Mouse (Mus musculus) embryonic facial prominence, embryonic 11.5 days (tissue): ENCODE results near the gene Rnf123. TPM values are rescaled to one million over a fixed set of nuclear protein-coding genes. Genes with fewer than 3 reads are reported as not detected.

Source experiments
- ATAC-seq: fragments of 200-750 bp; cut with Nextera tagmentation; replicated peaks from 2 replicates; pipeline ENCODE4 v1.8.0; 2017; ENCODE audit warnings: low read depth; ENCODE audit not compliant: insufficient number of reproducible peaks, low FRiP score, low TSS enrichment
- DNase-seq: peaks from one replicate; pipeline ENCODE4 v3.0.0-alpha.2; 2015; ENCODE audit warnings: low spot score
- H3K27ac ChIP-seq: fragments of 300-500 bp; sonication (generic); replicated peaks from 2 replicates; pipeline ENCODE4 v1.5.1; 2014; ENCODE audit warnings: mild to moderate bottlenecking, low read depth, low read length, control low read depth
- H3K27me3 ChIP-seq: fragments of 300-500 bp; sonication (generic); 2 replicates; pipeline ENCODE4 v1.6.1; 2014; ENCODE audit warnings: mild to moderate bottlenecking, low read length, moderate library complexity, mixed read lengths; ENCODE audit not compliant: control insufficient read depth, insufficient read depth
- H3K36me3 ChIP-seq: fragments of 300-500 bp; sonication (generic); replicated peaks from 2 replicates; pipeline ENCODE4 v1.6.1; 2014; ENCODE audit warnings: low read depth, mild to moderate bottlenecking, low read length, moderate library complexity, mixed read lengths; ENCODE audit not compliant: control insufficient read depth, insufficient read depth
- H3K4me1 ChIP-seq: fragments of 300-500 bp; sonication (generic); 2 replicates; pipeline ENCODE4 v1.6.1; 2014; ENCODE audit warnings: low read length, mixed read lengths; ENCODE audit not compliant: control insufficient read depth, insufficient read depth
- H3K4me2 ChIP-seq: fragments of 300-500 bp; sonication (generic); 2 replicates; pipeline ENCODE4 v1.6.1; 2014; ENCODE audit warnings: low read depth, mild to moderate bottlenecking, control low read depth, low read length, moderate library complexity
- H3K4me3 ChIP-seq: fragments of 300-500 bp; sonication (generic); 2 replicates; pipeline ENCODE4 v1.5.1; 2014; ENCODE audit warnings: low read depth, low read length, control low read depth
- H3K9ac ChIP-seq: fragments of 300-500 bp; sonication (generic); replicated peaks from 2 replicates; pipeline ENCODE4 v1.6.1; 2014; ENCODE audit warnings: mild to moderate bottlenecking, control low read depth, low read length
- H3K9me3 ChIP-seq: fragments of 300-500 bp; sonication (generic); replicated peaks from 2 replicates; pipeline ENCODE4 v1.6.1; 2016; ENCODE audit warnings: mild to moderate bottlenecking, low read length, inconsistent platforms, mixed read lengths; ENCODE audit not compliant: control insufficient read depth
- WGBS: fragments of 180-500 bp; shearing (Covaris S2); extraction: QIAGEN DNeasy Blood & Tissue Kit; methylation state at CpG from one replicate; pipeline ENCODE4 v1.1.7; 2014; 5-methylcytosine and 5-hydroxymethylcytosine counted together
- microRNA-seq: library from miRNA; unstranded; fragments of <30 nt; microRNA quantifications from one replicate; pipeline ENCODE4, GENCODE M21; 2016; ENCODE audit warnings: borderline number of aligned reads
- polyA plus RNA-seq: library from polyadenylated mRNA; unstranded; fragments of >200 nt; fragmentation: Nextera tagmentation; extraction: Ambion mirVana; gene quantifications from 2 replicates; pipeline ENCODE4 v1.2.1, GENCODE M21; 2014

The Rnf123 gene
- polyA plus RNA-seq, 1 experiment from 2014 or later = 22.0 TPM

DNA sequence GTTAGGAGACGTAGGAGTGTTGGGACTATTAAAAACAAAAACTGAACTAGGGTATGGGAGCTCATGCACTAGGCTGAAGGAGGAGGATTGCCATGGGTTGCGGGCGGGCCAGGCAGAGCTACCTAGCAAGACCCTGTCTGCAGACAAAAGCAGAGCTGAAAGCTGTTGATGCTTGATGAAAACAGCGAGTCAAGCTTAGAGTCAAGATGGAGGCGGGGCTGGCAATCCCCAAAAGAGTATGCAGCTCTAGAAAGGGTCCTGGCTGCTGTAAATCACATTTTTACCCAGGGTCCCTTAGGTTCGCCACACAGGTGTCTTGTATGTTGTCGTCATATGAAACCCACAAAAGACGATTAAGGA is 79.6 kb downstream of the Rnf123 start:
- DNase-seq = peak; percentile 19
- Histone ChIP-seq H3K4me3 (peak overlapping the region; percentile 88), H3K9me3 (no peaks in the 10 kb centered on the region), H3K4me1 (no peaks in the 10 kb centered on the region), H3K4me2 (peak overlapping the region; percentile 54), H3K9ac (peak overlapping the region; percentile 94), H3K27me3 (no peaks in the 10 kb centered on the region), H3K27ac (no peak overlapping the region), H3K36me3 (no peaks in the 10 kb centered on the region)
- no peak for ATAC-seq
- WGBS = 18% methylated on average over 8 of the region's 8 CpGs

DNA sequence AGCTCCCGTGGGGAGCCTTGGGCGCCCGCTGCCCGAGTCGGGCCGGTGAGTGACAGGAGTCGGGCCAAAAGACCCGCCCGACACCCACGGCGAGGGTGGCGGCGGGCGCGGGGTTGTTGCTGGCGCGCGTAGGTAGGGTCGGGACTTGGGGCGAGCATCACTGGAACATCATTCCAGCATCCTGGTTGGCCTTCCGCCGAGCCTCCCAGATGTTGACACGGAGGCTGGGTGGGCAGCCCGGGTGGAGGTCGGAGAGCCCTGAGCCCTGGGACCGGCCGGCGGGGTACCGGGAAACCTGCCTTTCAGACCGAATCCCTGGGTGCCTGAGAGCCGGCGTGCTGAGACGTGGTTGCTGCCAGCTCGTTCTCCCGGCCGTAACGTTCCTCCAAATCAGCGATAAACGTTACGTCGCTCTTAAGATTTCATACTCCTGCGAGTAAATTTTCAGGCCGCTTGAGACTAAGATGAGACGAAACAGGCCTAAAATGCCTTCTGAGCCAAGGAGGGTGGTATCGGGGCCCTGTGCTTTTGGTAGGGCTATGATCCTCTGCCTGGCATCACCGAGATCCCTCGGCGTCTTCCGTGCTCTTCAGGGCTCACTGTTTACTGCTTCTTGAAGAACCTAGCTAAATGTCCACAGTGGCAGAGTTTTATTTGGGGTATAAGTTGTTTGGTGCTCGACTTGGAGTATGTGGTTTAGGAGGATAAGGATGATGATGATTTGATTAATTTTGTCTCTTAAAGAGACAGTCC is 80.2 kb downstream of the Rnf123 start:
- ATAC-seq (no peak; the same call in 1 of the 2 replicates), DNase-seq (no peak)
- no peaks in the 10 kb centered on the region for H3K27me3 ChIP-seq
- H3K9me3 ChIP-seq = no peaks in the 10 kb centered on the region
- H3K27ac ChIP-seq = peak overlapping the region; percentile 65
- under 1% methylated on average over 50 of the region's 50 CpGs for WGBS
- H3K4me1 ChIP-seq = no peaks in the 10 kb centered on the region
- peak overlapping the region; percentile 54 for H3K4me2 ChIP-seq
- peak overlapping the region; percentile 94 for H3K9ac ChIP-seq
- H3K4me3 ChIP-seq = peak overlapping the region; percentile 88
- H3K36me3 ChIP-seq = no peaks in the 10 kb centered on the region

DNA sequence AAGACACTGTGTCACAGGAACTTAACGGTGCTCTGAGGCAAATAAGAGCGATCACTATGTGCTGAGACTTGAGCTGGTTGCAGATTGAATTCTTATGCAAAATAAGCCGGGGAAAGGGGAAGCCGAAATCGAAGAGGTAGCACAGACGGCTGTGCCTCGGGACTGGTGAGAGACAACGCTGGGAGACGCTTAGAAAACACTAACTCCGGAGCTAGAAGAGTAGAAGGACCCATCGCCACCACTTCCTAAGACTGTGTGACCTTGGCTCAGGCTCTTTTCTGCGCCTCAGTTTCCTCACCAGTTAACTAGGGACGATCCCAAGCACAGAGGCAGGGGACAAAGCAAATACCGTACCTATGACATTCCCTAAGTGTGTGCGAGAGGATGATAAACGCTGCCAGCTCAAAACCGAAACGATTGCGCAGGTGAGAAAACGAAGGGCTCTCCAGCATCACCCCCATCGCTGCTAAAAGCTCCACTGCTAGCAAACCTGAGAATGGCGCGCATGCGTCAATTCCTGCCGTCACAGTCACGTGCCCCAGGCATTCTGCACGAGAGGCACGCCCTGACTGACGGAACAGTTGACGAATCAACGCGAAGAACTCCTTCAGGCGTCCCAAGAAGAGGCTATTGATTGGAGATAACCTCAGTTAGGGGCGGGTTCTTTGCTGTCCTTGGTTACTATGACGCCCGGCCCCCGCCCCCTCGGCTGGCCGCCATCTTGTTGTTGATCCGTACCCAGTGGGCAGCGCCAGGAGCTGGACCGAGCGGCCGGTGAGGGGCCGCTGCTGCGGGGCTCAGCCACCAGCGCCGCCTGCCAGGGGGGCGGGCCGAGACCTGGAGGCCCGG is 81.0 kb downstream of the Rnf123 start, which contains the start of gene Ip6k1:
Ip6k1 (plus strand) TSS at position 580 of the 849 bp plus-strand sequence.
- peak within 1 kb of the TSS; percentile 94 for H3K9ac ChIP-seq
- no peaks in the 10 kb centered on the region for H3K27me3 ChIP-seq
- H3K9me3 ChIP-seq = no peaks in the 10 kb centered on the region
- peak within 1 kb of the TSS; percentile 65 for H3K27ac ChIP-seq
- H3K36me3 ChIP-seq = no peaks in the 10 kb centered on the region
- H3K4me3 ChIP-seq = peak within 1 kb of the TSS; percentile 88
- DNase-seq (peak; percentile 100), ATAC-seq (peak; percentile 99)
- H3K4me2 ChIP-seq = peak within 1 kb of the TSS; percentile 74
- WGBS = under 1% methylated on average over 51 of the region's 51 CpGs
- no peaks in the 10 kb centered on the region for H3K4me1 ChIP-seq

Small RNAs within 50 kb of the gene (microRNA-seq; reads per million reads assigned to microRNA genes)
- gene Gm47303 = not detected
- not detected for gene Mir7088

Other genes starting within 250 kb of the Rnf123 start
- gene Rbm6, start 210.1 kb downstream of the Rnf123 start, polyA plus RNA-seq = 96.7 and 101 TPM in 2 replicates
- gene Mon1a, start 195.2 kb downstream of the Rnf123 start, polyA plus RNA-seq = 11.5 and 12.5 TPM in 2 replicates
- gene Mst1r, start 176.5 kb downstream of the Rnf123 start, polyA plus RNA-seq = 0.49 and 0.79 TPM in 2 replicates
- gene Actl11, start 154.9 kb downstream of the Rnf123 start, polyA plus RNA-seq = not detected in 2 replicates
- 3.5 and 4.3 TPM in 2 replicates for gene Camkv, start 147.7 kb downstream of the Rnf123 start, polyA plus RNA-seq
- 34.2 and 34.8 TPM in 2 replicates for gene Traip, start 133.2 kb downstream of the Rnf123 start, polyA plus RNA-seq
- 12.2 and 13.2 TPM in 2 replicates for gene Uba7, start 107.8 kb downstream of the Rnf123 start, polyA plus RNA-seq
- gene Gm20661, start 100.3 kb downstream of the Rnf123 start, polyA plus RNA-seq = 4.0 and 4.5 TPM in 2 replicates
- 101 and 108 TPM in 2 replicates for gene Inka1, start 97.5 kb downstream of the Rnf123 start, polyA plus RNA-seq
- 7.6 and 10.2 TPM in 2 replicates for gene Cdhr4, start 90.8 kb downstream of the Rnf123 start, polyA plus RNA-seq
- 0.14 and 0.59 TPM in 2 replicates for gene Gm20662, start 87.0 kb downstream of the Rnf123 start, polyA plus RNA-seq
- 28.0 and 30.1 TPM in 2 replicates for gene Ip6k1, start 80.8 kb downstream of the Rnf123 start, polyA plus RNA-seq
- 19.2 and 19.9 TPM in 2 replicates for gene Gmppb, start 34.1 kb downstream of the Rnf123 start, polyA plus RNA-seq
- gene Amigo3, start 30.2 kb downstream of the Rnf123 start, polyA plus RNA-seq = 1.4 and 1.5 TPM in 2 replicates
- gene Mst1, start 2.9 kb downstream of the Rnf123 start, polyA plus RNA-seq = 0.28 and 0.31 TPM in 2 replicates
- gene Apeh, start 11.3 kb upstream of the Rnf123 start, polyA plus RNA-seq = 45.3 and 47.2 TPM in 2 replicates
- 0.97 and 1.1 TPM in 2 replicates for gene Bsn, start 107.0 kb upstream of the Rnf123 start, polyA plus RNA-seq
- 44.5 and 49.8 TPM in 2 replicates for gene Dag1, start 180.6 kb upstream of the Rnf123 start, polyA plus RNA-seq
- 48.4 TPM in 2 replicates for gene Nicn1, start 207.1 kb upstream of the Rnf123 start, polyA plus RNA-seq
- 14.6 and 16.4 TPM in 2 replicates for gene Amt, start 213.5 kb upstream of the Rnf123 start, polyA plus RNA-seq
- gene Rhoa, start 222.8 kb upstream of the Rnf123 start, polyA plus RNA-seq = 282 and 303 TPM in 2 replicates
- 20.6 and 25.4 TPM in 2 replicates for gene Tcta, start 222.8 kb upstream of the Rnf123 start, polyA plus RNA-seq